Mouse (Mus musculus) megakaryocyte, embryonic 14.5 days (primary cell): ENCODE measurements around the gene Igf2r. TPM values are rescaled to one million over a fixed set of nuclear protein-coding genes. Genes with fewer than 3 reads are reported as not detected.
A peak's percentile ranks its signal among the peaks of the same experiment; 100 is the strongest.

Experiments
- H3K27me3 ChIP-seq: replicated peaks from 2 replicates; pipeline ENCODE3; 2012; ENCODE audit warnings: inconsistent platforms
- H3K36me3 ChIP-seq: replicated peaks from 2 replicates; pipeline ENCODE3; 2012; ENCODE audit warnings: low read length, inconsistent platforms, mixed read lengths
- H3K4me1 ChIP-seq: 2 replicates; pipeline ENCODE4 v1.6.1; 2012; ENCODE audit warnings: inconsistent platforms
- H3K4me3 ChIP-seq: replicated peaks from 2 replicates; pipeline ENCODE3; 2012; ENCODE audit warnings: moderate library complexity, mild to moderate bottlenecking, inconsistent platforms
- H3K9me3 ChIP-seq: 2 replicates; pipeline ENCODE4 v1.6.1; 2012; ENCODE audit warnings: inconsistent platforms
- FLI1 ChIP-seq: IDR thresholded peaks from 2 replicates; pipeline ENCODE4 v1.6.1; 2012; ENCODE audit warnings: low read length, inconsistent platforms, mixed read lengths
- GATA1 ChIP-seq: IDR thresholded peaks from 3 replicates; pipeline ENCODE4 v1.6.1; 2012; ENCODE audit warnings: mixed read lengths, low read length, inconsistent platforms, borderline replicate concordance
- polyA plus RNA-seq: library from polyadenylated mRNA; stranded (reverse); fragments of >175 nt; gene quantifications from 2 replicates; pipeline ENCODE4 v1.2.3, GENCODE M21; 2012; ENCODE audit warnings: low replicate concordance; ENCODE audit not compliant: insufficient read depth

The Igf2r gene
- polyA plus RNA-seq, 1 experiment = 1.0 TPM

GRCm38 (mm10) chr17:12721118-12721886 lies 48.2 kb downstream of the Igf2r start:
- H3K27me3 ChIP-seq = peaks cover 46% of the 10 kb centered on the region
- peaks cover 68% of the 10 kb centered on the region for H3K4me1 ChIP-seq
- no peak for TF ChIP-seq FLI1
- no peak for TF ChIP-seq GATA1
- H3K4me3 ChIP-seq = no peak overlapping the region
- H3K36me3 ChIP-seq = peaks cover 3% of the 10 kb centered on the region
- H3K9me3 ChIP-seq = no peaks in the 10 kb centered on the region

DNA sequence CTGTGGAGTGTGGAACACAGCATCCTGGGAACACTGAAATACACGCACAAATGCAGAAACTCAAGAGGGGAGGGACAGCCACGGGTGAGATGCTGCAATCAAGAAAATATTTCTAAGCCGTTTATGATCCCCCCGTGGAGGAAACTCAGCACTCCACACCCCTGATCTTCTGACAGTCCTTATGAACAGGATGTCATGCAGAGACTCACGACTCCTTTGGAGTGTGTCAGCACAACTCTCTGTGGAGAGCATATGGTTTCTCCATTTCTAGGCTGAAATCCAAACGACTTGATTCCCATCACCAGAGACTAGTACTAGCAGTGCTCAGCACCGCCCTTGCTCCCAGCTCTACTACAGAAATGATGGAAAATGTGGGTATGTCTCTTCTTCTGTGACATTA lies 51.2 kb downstream of the Igf2r start:
- no peak for TF ChIP-seq GATA1
- no peak for TF ChIP-seq FLI1
- Histone ChIP-seq H3K4me1 (peaks cover 56% of the 10 kb centered on the region), H3K36me3 (peaks cover 3% of the 10 kb centered on the region), H3K9me3 (no peaks in the 10 kb centered on the region), H3K27me3 (peaks cover 69% of the 10 kb centered on the region), H3K4me3 (no peak overlapping the region)

DNA sequence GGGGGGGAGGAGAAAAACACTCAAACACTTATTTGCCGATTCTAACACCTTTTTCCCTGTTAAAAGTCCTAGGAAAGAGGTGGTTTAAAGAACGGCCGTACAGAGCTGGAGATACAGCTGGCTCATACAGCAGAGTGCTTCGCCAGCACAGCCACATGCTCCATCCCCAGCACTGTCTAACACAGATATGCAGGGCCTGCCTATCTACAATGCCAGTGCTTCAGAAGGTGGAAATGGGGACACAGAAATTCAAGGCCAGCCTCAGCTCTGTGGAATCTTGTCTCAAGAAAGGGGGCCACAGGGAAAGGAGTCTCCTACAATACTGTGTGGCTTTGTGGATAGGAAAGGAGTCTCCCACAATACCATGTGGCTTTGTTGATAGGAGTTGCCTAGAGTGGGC lies 52.0 kb downstream of the Igf2r start:
- H3K36me3 ChIP-seq = peaks cover 3% of the 10 kb centered on the region
- peaks cover 58% of the 10 kb centered on the region for H3K4me1 ChIP-seq
- peak overlapping the region; percentile 42 for H3K4me3 ChIP-seq
- no peaks in the 10 kb centered on the region for H3K9me3 ChIP-seq
- peaks cover 72% of the 10 kb centered on the region for H3K27me3 ChIP-seq
- TF ChIP-seq FLI1 = no peak
- TF ChIP-seq GATA1 = no peak

DNA sequence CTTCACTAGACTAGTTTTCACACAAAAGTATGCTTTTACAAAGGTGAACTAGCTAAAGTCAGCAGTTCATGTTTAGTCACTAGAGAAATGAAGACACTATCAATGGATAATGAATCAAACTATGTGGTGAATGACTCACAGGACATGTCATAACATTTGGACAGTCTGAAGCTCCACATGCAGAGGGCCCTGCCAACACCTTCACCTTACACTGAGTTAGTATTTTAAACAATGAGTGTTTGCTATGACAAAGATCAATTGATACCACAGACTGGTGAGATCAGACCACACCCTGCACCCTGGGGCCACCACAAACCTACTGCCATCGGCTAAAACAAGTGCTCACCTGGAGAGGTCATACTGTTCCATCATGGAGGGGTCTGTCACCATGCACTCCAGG lies 54.4 kb downstream of the Igf2r start:
- Histone ChIP-seq H3K4me1 (peaks cover 66% of the 10 kb centered on the region), H3K27me3 (peaks cover 73% of the 10 kb centered on the region), H3K9me3 (no peaks in the 10 kb centered on the region), H3K36me3 (peaks cover 5% of the 10 kb centered on the region), H3K4me3 (no peak overlapping the region)
- TF ChIP-seq FLI1 (no peak), GATA1 (no peak)

DNA sequence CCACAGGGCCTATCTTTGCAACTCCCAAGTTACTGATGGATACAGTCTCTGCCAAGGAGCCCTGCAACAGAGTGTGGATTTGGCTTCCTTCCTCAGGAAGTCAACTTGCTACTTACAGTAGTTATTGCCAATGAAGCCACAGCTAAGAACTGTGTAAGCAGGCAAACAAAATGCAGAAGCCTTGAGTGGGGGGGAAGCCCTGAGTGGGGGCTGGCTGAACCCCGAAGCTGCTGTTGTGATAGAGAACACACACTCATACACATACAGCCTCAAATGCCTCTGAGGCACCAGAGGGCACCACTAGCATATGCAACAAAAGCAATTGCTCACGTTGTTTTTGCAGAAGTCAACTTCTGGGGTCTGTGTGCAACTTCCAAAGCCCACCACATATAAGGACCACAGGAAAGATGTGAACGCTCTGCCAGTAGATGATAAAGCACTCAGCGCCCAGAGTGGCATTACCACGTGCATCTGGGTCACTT lies 55.3 kb downstream of the Igf2r start:
- no peaks in the 10 kb centered on the region for H3K9me3 ChIP-seq
- peaks cover 63% of the 10 kb centered on the region for H3K4me1 ChIP-seq
- H3K36me3 ChIP-seq = peaks cover 5% of the 10 kb centered on the region
- peaks cover 69% of the 10 kb centered on the region for H3K27me3 ChIP-seq
- TF ChIP-seq FLI1 (no peak), GATA1 (no peak)
- peak overlapping the region; percentile 16 for H3K4me3 ChIP-seq

DNA sequence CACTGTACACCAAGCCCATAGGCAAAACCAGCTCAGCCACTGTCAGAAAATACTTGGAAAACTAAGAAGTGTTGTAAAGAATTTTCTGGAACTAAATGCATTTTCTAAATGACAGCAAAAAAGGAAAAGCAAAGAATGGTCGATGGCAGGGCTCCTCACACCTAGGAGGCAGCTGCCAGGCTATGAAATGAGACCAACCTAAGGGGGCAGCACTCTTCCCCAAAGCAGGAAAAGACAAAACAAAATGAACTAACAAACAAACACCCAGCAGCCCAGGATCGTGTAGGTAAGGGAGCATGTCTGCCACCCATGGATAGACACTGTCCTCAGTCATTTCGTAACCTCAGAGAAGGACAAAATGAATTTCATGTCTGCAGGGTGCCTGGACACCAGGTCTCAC lies 56.5 kb downstream of the Igf2r start:
- H3K9me3 ChIP-seq = no peaks in the 10 kb centered on the region
- no peak overlapping the region for H3K4me3 ChIP-seq
- H3K4me1 ChIP-seq = peaks cover 63% of the 10 kb centered on the region
- H3K27me3 ChIP-seq = peaks cover 73% of the 10 kb centered on the region
- no peak for TF ChIP-seq GATA1
- TF ChIP-seq FLI1 = no peak
- peaks cover 5% of the 10 kb centered on the region for H3K36me3 ChIP-seq

GRCm38 (mm10) chr17:12712191-12712590 lies 57.3 kb downstream of the Igf2r start:
- TF ChIP-seq FLI1 (no peak), GATA1 (no peak)
- H3K36me3 ChIP-seq = peaks cover 5% of the 10 kb centered on the region
- peaks cover 56% of the 10 kb centered on the region for H3K4me1 ChIP-seq
- H3K4me3 ChIP-seq = no peak overlapping the region
- no peaks in the 10 kb centered on the region for H3K9me3 ChIP-seq
- peaks cover 73% of the 10 kb centered on the region for H3K27me3 ChIP-seq

DNA sequence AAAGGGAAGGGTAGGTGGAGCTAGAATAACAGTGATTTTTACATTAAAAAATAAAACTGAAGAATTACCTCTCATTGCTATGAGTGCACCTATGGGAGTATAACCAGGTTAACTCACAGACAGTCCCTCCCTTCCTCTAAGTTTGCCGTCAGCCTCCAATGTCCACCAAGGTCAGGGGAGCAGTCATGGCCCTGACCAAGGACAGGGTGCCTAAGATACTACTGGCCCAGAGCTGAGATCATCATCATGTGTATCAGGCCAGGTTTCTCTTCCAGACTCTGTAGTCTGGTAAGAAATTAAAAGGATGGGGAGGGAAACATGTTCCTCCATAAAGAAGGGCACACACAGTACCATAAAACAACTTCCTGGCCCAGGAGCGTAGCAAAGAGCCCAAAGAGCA lies 58.5 kb downstream of the Igf2r start:
- peaks cover 47% of the 10 kb centered on the region for H3K4me1 ChIP-seq
- peaks cover 68% of the 10 kb centered on the region for H3K27me3 ChIP-seq
- H3K4me3 ChIP-seq = no peak overlapping the region
- peaks cover 5% of the 10 kb centered on the region for H3K36me3 ChIP-seq
- no peaks in the 10 kb centered on the region for H3K9me3 ChIP-seq
- no peak for TF ChIP-seq FLI1
- no peak for TF ChIP-seq GATA1

- Histone ChIP-seq H3K36me3 (peaks cover 5% of the 10 kb centered on the region), H3K4me1 (peaks cover 47% of the 10 kb centered on the region), H3K9me3 (no peaks in the 10 kb centered on the region), H3K4me3 (no peak overlapping the region), H3K27me3 (peaks cover 63% of the 10 kb centered on the region)
- no peak for TF ChIP-seq GATA1
- TF ChIP-seq FLI1 = no peak
Measured at GRCm38 (mm10) chr17:12710050-12710780, 59.2 kb downstream of the Igf2r start.

DNA sequence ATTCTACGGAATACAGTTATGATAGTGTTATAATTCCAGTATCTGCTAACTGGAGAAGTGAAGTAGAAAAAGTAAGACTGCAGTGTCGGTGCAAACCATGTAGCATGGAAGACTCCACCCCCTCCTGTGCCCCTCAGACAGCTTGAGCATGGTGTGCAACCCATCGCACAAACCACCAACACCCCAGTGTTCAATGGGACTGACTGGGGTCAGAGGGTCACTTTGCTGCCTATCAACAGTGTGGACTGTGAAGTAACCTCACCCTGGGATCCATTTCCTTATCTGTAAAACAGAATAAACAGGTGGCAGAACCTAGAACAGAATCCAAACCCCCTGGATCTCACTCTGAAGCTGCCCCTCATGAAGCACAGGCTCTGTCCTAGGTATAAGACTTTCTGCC lies 61.1 kb downstream of the Igf2r start:
- Histone ChIP-seq H3K36me3 (peaks cover 7% of the 10 kb centered on the region), H3K4me3 (no peak overlapping the region), H3K27me3 (peaks cover 64% of the 10 kb centered on the region), H3K4me1 (peaks cover 42% of the 10 kb centered on the region), H3K9me3 (no peaks in the 10 kb centered on the region)
- TF ChIP-seq GATA1 = no peak
- TF ChIP-seq FLI1 = no peak
